Mouse (Mus musculus) lung, adult 2 months (tissue): Measurements from ENCODE around the gene Trub1. TPM values are rescaled to one million over a fixed set of nuclear protein-coding genes. Genes with fewer than 3 reads are reported as not detected.

Experiments used
- DNase-seq: peaks from one replicate; pipeline ENCODE4 v3.0.0; 2022
- H3K4me1 ChIP-seq: fragments of 200-500 bp; 2 replicates; pipeline ENCODE4 v1.6.1; 2011; ENCODE audit warnings: low read length; ENCODE audit not compliant: control insufficient read depth, insufficient read depth
- H3K4me3 ChIP-seq: fragments of 200-500 bp; replicated peaks from 2 replicates; pipeline ENCODE3; 2011; ENCODE audit warnings: low read depth, mild to moderate bottlenecking, control low read depth, low read length; ENCODE audit errors: extremely low read depth
- CTCF ChIP-seq: fragments of 200-500 bp; IDR thresholded peaks from 2 replicates; pipeline ENCODE4 v1.5.1; 2011; ENCODE audit warnings: mild to moderate bottlenecking, low read length, control low read depth; ENCODE audit not compliant: insufficient read depth
- POLR2A ChIP-seq: fragments of 200-500 bp; IDR thresholded peaks from 2 replicates; pipeline ENCODE4 v1.6.1; 2011; ENCODE audit warnings: low read depth, mild to moderate bottlenecking, control low read depth, low read length, borderline replicate concordance; ENCODE audit errors: extremely low read depth
- WGBS: fragments of 180-500 bp; shearing (Covaris S2); methylation state at CpG from one replicate; pipeline ENCODE4 v1.1.7; 2018; 5-methylcytosine and 5-hydroxymethylcytosine counted together
- polyA plus RNA-seq: library from polyadenylated mRNA; depleted of rRNA; stranded (reverse); fragments of >200 nt; gene quantifications from 2 replicates; pipeline ENCODE4 v1.2.3, GENCODE M21; 2012

The Trub1 gene
- polyA plus RNA-seq, 1 experiment, result 3.4 TPM

GRCm38 (mm10) chr19:57437042-57437441, 15.7 kb upstream of the Trub1 start:
- no peak overlapping the region for H3K4me3 ChIP-seq
- TF ChIP-seq POLR2A (no peak), CTCF (no peak)
- no peak for DNase-seq
- WGBS, result 74% methylated on average over 7 of the region's 7 CpGs
- H3K4me1 ChIP-seq, result no peaks in the 10 kb centered on the region

DNA sequence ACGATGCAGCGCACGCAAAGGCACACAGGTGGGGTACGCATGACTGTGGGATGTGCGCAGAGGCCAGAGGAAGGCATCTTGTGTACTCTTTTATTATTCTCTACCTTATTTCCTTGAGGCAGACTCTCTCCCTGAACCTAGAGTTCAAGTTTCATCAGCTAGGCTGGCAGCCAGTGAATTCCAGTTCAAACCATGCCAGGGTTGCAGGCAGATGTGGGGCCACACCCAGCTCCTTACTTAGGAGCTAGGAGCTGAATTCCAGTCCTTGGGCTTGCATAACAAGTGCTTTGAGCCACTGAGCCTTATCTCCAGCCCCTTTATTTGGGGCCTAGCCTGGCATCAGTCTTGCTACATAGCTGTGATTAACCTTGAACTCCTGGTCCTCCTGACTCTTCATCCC, 13.4 kb upstream of the Trub1 start:
- Histone ChIP-seq H3K4me3 (no peak overlapping the region), H3K4me1 (no peaks in the 10 kb centered on the region)
- WGBS, result 96% methylated on average over 5 of the region's 5 CpGs
- no peak for DNase-seq
- TF ChIP-seq POLR2A (no peak), CTCF (no peak)

DNA sequence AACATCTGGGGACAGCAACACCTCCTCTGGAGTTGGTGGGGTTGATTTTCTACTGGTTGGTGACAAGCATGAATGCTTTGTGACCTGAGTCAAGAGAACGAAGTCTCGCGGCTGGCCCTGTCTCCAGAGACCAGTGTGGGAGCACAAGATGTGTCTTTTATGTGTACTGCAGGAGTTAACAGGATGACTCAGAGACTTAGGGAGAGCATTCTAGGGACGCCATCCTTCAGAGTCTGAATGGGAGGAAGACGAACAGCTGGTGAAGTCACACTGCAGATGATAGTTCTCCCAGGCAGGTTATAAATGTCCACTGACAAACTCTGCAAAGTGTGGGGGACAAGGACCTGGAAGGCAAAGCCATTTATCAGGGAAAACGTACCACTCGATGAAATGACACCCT, 11.2 kb upstream of the Trub1 start:
- H3K4me1 ChIP-seq, result no peaks in the 10 kb centered on the region
- no peak for TF ChIP-seq CTCF
- TF ChIP-seq POLR2A, result no peak
- no peak for DNase-seq
- 37% methylated on average over 7 of the region's 7 CpGs for WGBS
- H3K4me3 ChIP-seq, result no peak overlapping the region

DNA sequence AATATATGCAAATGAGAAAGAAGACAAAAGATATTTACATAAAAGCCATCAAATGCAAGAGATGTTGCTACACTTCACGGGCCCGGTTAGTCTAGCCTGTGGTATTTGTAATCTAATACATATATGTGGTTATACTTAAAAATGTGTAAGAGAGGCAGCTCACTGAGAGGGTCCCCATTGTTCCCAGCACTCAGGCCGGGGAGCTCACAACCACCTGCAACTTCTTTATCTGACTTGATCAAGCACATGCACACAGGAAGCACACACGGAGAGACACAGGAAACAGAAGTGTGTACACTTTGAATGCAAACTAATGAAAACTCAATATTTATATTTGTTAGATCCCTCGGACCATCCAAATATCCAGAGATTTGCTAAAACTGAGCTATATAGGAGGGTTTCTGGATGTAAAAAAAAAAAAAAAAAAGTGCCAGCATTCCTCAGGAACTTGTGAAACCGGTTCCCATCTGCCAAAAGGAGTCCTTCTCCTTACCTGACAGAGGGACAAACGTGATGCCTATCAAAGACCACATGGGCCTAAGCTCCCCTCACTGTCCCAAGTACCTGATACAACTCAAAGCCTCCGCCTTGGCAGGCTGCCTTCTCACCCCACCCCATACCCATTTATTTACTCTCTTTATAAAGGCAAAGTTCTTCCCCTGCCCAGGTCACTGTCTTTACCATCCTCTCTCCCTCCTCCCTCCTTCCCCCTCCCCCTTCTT, 9.6 kb upstream of the Trub1 start:
- TF ChIP-seq CTCF (no peak), POLR2A (no peak)
- DNase-seq, result no peak
- Histone ChIP-seq H3K4me3 (no peak overlapping the region), H3K4me1 (no peaks in the 10 kb centered on the region)
- 33% methylated on average over 8 of the region's 8 CpGs for WGBS

- TF ChIP-seq CTCF (no peak), POLR2A (no peak)
- DNase-seq, result no peak
- H3K4me3 ChIP-seq, result no peak overlapping the region
- H3K4me1 ChIP-seq, result no peaks in the 10 kb centered on the region
- 63% methylated on average over 5 of the region's 5 CpGs for WGBS
Measured at GRCm38 (mm10) chr19:57445049-57445448, 7.7 kb upstream of the Trub1 start.

GRCm38 (mm10) chr19:57450849-57451248, 1.9 kb upstream of the Trub1 start:
- WGBS, result 78% methylated on average over 1 of the region's 1 CpGs
- Histone ChIP-seq H3K4me3 (no peak overlapping the region), H3K4me1 (peaks cover 3% of the 10 kb centered on the region; the same call in 1 of the 2 replicates)
- no peak for TF ChIP-seq CTCF
- no peak for TF ChIP-seq POLR2A
- DNase-seq, result no peak

GRCm38 (mm10) chr19:57451762-57452161, 950 bp upstream of the Trub1 start:
- TF ChIP-seq POLR2A (no peak), CTCF (no peak)
- no peak overlapping the region for H3K4me3 ChIP-seq
- WGBS, result 94% methylated on average over 4 of the region's 4 CpGs
- DNase-seq, result no peak
- peaks cover 3% of the 10 kb centered on the region; the same call in 1 of the 2 replicates for H3K4me1 ChIP-seq

GRCm38 (mm10) chr19:57453218-57453600, 497 bp downstream of the Trub1 start:
- Histone ChIP-seq H3K4me1 (peaks cover 3% of the 10 kb centered on the region; the same call in 1 of the 2 replicates), H3K4me3 (peak overlapping the region; percentile 99)
- WGBS, result 6% methylated on average over 6 of the region's 6 CpGs
- no peak for DNase-seq
- TF ChIP-seq CTCF, result no peak
- no peak for TF ChIP-seq POLR2A

DNA sequence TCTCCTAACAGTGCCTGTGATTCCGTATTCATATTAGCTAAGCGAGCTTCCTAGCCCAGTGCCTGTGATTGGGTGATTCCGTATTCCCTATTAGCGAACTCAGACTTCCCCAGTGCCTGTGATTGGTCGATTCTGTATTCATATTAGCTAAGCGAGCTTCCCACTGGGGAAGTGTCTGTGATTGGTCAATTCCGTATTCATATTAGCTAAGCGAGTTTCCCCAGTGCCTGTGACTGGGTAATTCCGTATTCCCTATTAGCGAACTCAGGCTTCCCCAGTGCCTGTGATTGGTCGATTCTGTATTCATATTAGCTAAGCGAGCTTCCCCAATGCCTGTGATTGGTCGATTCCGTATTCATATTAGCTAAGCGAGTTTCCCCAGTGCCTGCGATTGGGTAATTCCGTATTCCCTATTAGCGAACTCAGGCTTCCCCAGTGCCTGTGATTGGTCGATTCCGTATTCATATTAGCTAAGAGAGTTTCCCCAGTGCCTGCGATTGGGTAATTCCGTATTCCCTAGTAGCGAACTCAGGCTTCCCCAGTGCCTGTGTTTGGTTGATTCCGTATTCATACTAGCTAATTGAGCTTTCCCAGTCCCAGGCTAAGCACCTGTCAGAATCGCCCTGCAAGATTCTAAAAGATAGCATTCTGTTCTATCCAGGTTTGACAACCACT, 2.7 kb downstream of the Trub1 start:
- no peak overlapping the region for H3K4me3 ChIP-seq
- TF ChIP-seq CTCF (no peak), POLR2A (no peak)
- 95% methylated on average over 25 of the region's 25 CpGs for WGBS
- peaks cover 3% of the 10 kb centered on the region; the same call in 1 of the 2 replicates for H3K4me1 ChIP-seq
- no peak for DNase-seq

DNA sequence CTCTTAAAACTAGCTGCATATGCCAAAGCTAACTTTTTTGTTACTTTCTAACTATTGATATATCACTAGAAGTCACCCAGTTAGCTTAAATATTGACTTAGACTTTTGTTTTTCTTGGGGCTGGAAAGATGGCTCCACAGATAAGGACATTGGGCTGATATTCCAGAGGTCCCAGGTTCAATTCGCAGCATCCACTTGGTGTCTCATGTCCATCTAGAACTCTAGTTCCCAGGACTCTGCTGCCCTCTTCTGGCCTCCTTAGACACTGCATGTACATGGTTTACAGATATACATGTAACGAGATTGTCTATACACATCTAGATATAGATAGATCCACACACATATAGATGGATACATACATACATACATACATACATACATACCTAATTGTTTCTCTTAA, 4.4 kb downstream of the Trub1 start:
- TF ChIP-seq CTCF (peak; percentile 42), POLR2A (no peak)
- H3K4me1 ChIP-seq, result peaks cover 3% of the 10 kb centered on the region; the same call in 1 of the 2 replicates
- DNase-seq, result peak; percentile 52
- H3K4me3 ChIP-seq, result no peak overlapping the region
- 73% methylated on average over 2 of the region's 2 CpGs for WGBS
